Mouse (Mus musculus): ENCODE data around the gene Ccdc39.

Ccdc39 gene

DNA sequence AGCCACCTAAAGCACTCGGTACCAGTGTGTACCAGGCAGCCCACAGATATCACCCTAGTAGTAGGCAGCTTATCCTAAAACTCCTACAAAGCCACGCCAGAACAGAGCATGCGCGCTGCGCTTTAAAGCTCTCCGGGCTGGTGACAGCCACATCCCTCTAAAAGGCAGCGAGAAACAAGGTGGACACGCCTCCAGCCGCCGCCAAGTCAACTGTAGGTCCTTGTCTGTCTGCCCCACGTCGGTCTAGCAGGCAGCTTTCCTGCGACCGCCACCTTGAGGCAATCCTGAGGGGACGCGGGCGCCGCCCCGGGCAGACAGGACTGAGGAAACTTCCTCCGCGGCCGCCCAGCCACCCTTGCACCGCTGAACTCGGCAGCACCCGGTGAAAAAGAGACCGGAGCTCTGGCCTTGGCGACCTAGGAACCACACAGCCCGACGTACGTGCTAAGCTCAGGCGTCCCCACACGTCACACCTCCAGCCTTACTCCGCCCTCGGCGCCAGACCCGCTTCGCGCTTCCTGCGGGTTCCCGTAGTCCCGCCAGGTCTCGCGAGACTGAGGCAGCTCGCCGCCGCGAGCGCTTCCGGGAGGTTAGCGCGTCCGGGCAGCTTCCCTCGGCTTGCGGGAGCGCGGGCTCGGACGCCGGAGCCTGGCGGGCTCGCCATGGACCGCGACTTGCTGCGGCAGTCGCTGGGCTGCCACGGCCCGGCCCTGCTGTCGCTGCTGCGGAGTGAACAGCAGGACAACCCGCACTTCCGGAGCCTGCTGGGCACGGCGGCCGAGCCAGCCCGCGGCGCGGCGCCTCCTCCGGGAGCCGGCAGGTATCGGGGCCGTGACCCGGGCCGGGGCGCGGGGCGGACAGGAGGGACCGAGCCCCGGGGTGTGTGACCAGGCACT, 44.2 kb downstream of the Ccdc39 start, which contains the start of gene Ttc14:
Gene Ttc14 (plus strand): TSS at position 216 of the 896 bp plus-strand sequence.
- peak; percentile 99 for DNase-seq (ENCODE audit: extremely low spot score, low spot score)

- DNase-seq (ENCODE audit: extremely low spot score, low spot score) = no peak
These were observed 53.1 kb downstream of the Ccdc39 start for GRCm38 (mm10) chr3:33790975-33791374.

Data from neural tube, embryonic 10.5 days (tissue).